Mouse (Mus musculus) bone marrow macrophage, adult 2 months (primary cell): ENCODE results near the gene Tead4. TPM values are rescaled to one million over a fixed set of nuclear protein-coding genes. Genes with fewer than 3 reads are reported as not detected.

ENCODE experiments used
- H3K27ac ChIP-seq: 2 replicates; pipeline ENCODE4 v1.5.1; 2012; ENCODE audit warnings: low read depth, low read length; ENCODE audit not compliant: insufficient read depth
- H3K4me1 ChIP-seq: 2 replicates; pipeline ENCODE4 v1.6.1; 2012; ENCODE audit warnings: low read length; ENCODE audit not compliant: control insufficient read depth, insufficient read depth
- H3K4me3 ChIP-seq: 2 replicates; pipeline ENCODE4 v1.5.1; 2012; ENCODE audit warnings: mild to moderate bottlenecking, low read length, moderate library complexity; ENCODE audit not compliant: insufficient read depth
- CTCF ChIP-seq: IDR thresholded peaks from 2 replicates; pipeline ENCODE4 v1.5.1; 2012; ENCODE audit warnings: low read depth, mild to moderate bottlenecking, low read length, moderate library complexity
- POLR2A ChIP-seq: IDR thresholded peaks from 2 replicates; pipeline ENCODE4 v1.6.1; 2012; ENCODE audit warnings: mild to moderate bottlenecking, low read depth, low read length, borderline replicate concordance
- polyA plus RNA-seq: library from polyadenylated mRNA; stranded (reverse); fragments of >200 nt; gene quantifications from 2 replicates; pipeline ENCODE4 v1.2.4, GENCODE M21; 2012; ENCODE audit not compliant: missing spikeins, insufficient read depth, insufficient read length

The Tead4 gene
- polyA plus RNA-seq, 1 experiment = not detected

DNA sequence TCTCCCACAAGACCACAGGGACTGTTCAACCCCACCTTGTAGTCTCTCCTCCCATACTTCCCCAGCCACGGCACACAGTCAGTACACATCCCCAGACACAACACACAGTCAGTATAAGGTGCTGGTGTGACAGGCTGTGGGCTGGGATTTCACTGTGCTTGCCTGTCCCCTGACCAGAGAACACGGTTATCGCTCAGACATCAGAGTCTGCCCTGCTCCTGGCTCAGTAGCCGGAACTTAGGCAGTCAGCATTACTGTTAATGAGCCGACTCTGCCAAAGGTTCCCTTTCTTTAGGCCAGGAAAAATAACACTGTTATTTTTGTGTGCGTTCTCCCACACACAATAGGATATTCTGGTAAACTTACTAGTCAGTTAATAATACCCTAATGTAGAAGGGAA is 24.3 kb downstream of the Tead4 start:
- TF ChIP-seq CTCF (no peak), POLR2A (no peak)
- no peak overlapping the region for H3K4me3 ChIP-seq

DNA sequence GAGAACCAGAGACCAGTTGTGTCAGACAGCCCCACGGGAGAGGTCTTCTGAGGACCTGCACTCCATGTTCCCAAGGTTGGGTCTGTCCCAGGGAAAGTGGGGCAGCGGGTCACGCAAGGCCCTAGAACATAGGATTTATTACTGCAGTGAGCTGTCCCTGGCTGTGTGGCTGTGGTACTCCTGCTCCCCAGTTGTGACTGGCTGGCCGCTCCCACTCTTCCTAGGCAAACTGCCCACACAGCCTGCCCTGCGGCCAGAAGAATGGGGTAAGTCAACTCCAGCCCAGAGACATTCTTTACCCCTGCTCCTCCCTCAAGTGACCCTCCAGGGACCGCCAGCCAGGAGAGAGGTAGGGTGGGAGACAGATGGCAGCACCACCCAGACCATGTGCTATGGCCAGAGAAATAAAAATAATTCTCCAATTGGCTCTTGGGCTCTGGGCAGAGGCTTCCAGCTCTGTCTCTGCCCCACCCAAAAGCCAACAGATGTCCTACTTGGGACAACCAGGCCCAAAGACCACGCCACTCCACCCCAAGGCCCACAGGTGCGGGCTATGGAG is 25.0 kb downstream of the Tead4 start:
- TF ChIP-seq CTCF (no peak), POLR2A (no peak)
- H3K27ac ChIP-seq = no peak overlapping the region
- no peak overlapping the region for H3K4me3 ChIP-seq
- H3K4me1 ChIP-seq = no peaks in the 10 kb centered on the region

More for the DNA sequence above, 24.3 kb downstream of the Tead4 start:
- Histone ChIP-seq H3K27ac (no peak overlapping the region), H3K4me1 (no peaks in the 10 kb centered on the region)

DNA sequence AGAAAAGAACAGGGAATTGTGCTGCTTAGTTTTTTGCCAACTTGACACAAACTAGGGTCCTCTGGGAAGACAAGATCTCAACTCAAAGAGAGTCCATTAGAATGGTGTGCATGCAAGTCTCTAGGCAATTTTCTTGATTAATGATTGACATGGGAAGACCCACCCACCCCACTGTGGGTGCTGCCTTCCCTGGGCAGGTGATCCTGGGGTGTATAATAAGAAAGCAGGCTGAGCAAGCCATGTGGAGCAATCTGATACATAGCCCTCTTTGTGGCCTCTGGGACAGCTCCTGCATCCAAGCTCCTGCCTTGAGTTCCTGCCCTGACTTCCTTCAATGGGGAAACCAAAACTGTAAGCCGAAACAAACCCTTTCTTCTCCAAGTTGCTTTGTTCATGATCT is 27.1 kb downstream of the Tead4 start:
- H3K4me1 ChIP-seq = no peaks in the 10 kb centered on the region
- TF ChIP-seq CTCF (no peak), POLR2A (no peak)
- H3K27ac ChIP-seq = no peak overlapping the region
- no peak overlapping the region for H3K4me3 ChIP-seq

DNA sequence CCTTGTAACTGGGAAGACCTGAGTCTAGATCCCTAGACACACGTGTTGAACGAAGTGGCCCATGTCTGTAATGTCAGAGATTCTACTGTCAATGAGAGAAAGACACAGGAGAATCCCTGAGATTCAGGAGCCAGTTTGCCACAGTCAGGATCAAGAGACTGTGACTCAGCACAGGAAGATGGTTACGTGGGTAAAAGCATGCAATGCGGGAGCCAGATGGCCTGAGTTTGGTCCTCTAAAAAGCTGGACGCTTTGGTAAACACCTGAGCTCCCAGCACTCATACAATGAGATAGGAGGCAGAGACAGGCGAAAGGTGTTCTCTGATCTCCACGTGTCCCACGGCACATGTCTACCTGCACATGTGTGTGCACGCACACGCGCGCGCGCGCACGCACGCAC is 27.9 kb downstream of the Tead4 start:
- H3K27ac ChIP-seq = no peak overlapping the region
- no peaks in the 10 kb centered on the region for H3K4me1 ChIP-seq
- TF ChIP-seq POLR2A = no peak
- no peak for TF ChIP-seq CTCF
- no peak overlapping the region for H3K4me3 ChIP-seq

DNA sequence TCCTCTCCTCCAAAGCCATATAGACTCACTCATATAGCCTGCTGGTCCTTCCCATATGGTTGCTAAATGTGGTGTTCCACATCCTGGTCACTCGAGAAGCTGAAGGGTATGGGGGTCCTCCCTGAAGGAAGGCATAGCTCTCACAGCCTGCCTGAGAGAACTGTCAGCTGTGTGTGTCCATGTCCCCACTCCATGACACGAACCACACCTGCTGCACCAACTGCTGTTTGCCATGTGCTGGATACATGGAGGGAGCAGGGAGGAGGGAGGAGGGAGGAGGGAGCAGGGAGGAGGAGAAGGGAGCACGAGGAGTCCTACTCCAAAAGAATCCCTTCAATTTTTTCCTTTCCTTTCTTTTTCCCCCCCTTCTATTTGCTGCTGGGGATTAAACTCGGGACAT is 30.8 kb downstream of the Tead4 start:
- H3K4me3 ChIP-seq = no peak overlapping the region
- H3K4me1 ChIP-seq = no peaks in the 10 kb centered on the region
- TF ChIP-seq POLR2A (no peak), CTCF (no peak)
- H3K27ac ChIP-seq = no peak overlapping the region

DNA sequence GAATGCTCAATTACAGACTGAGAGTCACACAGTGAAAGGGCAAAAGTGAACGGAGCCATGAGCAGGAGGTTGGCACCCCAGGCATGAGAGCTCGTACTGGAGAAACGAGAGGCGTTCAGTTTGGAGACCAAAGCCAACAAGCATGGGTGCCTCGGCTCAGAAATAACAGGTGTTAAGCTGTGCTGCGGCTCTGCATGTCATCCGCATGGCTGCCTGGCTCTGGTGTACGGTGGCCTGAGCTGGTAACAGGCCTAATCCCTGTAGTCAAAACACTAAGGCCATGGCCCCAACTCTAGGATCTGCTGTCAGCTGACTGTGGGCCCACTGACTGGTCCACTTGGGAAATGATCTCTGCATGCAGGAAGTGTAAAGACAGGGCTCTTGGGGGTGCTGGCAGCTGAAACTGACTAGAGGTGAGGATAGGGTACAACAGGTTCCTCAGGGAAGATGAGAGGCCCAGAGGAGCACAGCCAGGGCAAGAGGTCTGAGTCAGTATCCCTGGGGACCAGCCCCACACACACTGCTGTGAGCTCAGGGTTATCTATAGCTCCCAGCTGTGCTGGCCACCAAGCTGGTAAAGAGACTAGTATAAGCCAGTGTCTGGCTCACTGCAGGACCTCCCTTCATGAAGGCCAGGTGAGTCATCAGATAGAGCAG is 35.6 kb downstream of the Tead4 start:
- TF ChIP-seq CTCF (no peak), POLR2A (no peak)
- Histone ChIP-seq H3K4me3 (no peak overlapping the region), H3K27ac (no peak overlapping the region), H3K4me1 (no peaks in the 10 kb centered on the region)

DNA sequence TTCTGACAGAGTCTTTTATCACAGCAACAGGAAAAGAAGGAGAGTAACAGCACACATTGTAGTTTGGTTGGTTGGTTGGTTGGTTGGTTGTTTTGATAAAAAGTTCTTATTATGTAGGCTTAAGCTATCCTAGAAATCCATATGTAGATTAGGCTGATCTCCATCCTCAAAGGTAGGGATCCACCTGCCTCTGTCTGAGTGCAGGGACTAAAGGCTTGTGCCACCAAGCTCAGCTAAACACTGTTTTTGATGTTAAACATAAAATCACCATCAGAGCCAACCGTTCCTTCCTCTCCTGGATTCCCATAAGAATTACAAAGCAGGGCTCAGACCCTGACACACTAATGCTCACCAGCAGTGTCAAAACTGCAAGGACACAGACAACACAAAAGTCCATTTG is 39.1 kb downstream of the Tead4 start:
- Histone ChIP-seq H3K4me3 (no peak overlapping the region), H3K27ac (no peak overlapping the region), H3K4me1 (no peaks in the 10 kb centered on the region)
- TF ChIP-seq POLR2A (no peak), CTCF (no peak)

DNA sequence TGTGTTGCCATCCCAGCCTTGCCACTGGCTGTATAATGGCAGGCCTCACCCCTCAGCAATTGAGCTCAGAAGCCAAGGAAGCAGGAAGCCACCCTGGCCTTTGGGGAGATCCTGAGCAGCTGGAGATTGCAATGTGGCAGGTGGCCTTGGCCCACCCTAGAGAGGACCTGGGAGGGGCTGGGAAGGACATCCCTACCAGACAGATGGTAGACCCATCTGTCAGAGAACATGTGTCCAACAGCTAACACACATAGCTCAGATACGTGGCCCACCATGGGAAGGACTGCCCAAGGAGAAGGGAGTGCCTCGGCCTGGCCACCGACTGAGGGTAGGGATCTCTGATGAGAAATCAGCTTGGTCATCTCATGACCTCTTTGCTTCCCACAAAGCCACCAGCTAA is 41.4 kb downstream of the Tead4 start:
- TF ChIP-seq CTCF (no peak), POLR2A (no peak)
- Histone ChIP-seq H3K27ac (no peak overlapping the region), H3K4me1 (no peaks in the 10 kb centered on the region), H3K4me3 (no peak overlapping the region)

DNA sequence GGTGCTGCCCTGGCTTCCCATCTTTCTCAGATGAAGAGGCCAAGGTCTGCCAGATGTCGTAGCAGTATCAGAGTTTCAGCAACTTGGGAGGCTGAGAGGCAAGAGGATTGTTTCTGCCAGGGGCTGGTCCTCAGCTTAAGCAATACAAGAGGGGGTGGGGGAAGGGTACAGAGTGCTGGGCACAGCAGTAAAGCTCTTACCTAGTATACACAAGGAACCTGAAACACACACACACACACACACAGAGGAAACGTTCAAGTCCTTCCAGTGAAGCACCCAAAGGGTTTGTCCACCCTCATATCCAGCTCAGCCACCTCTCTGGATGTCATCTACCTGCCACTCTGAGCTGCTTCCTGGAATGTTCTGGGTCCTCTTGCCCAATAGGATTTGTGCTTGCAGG is 44.7 kb downstream of the Tead4 start:
- H3K27ac ChIP-seq = no peak overlapping the region
- TF ChIP-seq POLR2A = no peak
- no peak for TF ChIP-seq CTCF

DNA sequence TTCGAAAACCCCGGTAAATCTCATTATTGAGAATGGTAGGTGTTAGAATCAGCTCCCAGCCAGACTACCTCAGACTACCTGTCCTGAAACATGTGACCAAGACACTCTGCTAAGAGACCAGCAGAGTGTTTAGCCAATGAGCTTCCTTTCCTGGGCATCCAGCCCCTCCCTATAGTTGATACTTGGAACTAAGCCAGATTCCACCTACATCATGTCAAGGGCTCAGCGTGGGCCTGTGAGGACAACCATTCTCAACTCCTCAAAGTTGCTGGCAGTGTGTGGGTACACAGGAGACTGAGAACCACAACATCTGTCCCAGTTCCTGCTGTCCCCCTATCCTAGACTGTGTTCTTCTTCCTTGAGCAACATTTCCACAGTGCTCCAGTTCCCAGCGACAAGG is 45.3 kb downstream of the Tead4 start:
- no peak overlapping the region for H3K4me3 ChIP-seq
- H3K27ac ChIP-seq = no peak overlapping the region
- no peaks in the 10 kb centered on the region for H3K4me1 ChIP-seq
- TF ChIP-seq POLR2A (no peak), CTCF (no peak)

More for the DNA sequence above, 44.7 kb downstream of the Tead4 start:
- H3K4me3 ChIP-seq = no peak overlapping the region
- no peaks in the 10 kb centered on the region for H3K4me1 ChIP-seq

DNA sequence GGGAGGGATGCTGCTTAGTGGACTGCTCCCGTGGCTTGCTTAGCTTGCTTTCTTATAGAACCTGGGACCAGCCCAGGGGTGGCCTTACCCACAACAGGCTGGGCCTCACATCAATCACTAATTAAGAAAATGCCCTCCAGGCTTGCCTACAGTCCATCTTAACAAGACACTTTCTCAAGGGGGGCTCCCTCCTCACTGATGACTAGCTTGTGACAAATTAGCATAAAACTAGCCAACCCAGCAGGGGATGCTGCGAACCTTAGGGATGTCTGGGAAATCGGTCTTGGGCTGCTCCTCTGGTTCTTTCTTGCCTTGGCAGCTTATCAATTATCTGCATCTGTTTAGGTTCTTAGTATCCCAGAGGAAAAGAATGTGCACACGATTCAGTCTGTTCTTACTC is 46.1 kb downstream of the Tead4 start:
- H3K4me1 ChIP-seq = no peaks in the 10 kb centered on the region
- no peak overlapping the region for H3K4me3 ChIP-seq
- TF ChIP-seq CTCF = no peak
- no peak for TF ChIP-seq POLR2A
- no peak overlapping the region for H3K27ac ChIP-seq
